Mouse (Mus musculus) left cerebral cortex, postnatal 25 days (tissue): ENCODE measurements around the gene Abhd11. TPM values are rescaled to one million over a fixed set of nuclear protein-coding genes. Genes with fewer than 3 reads are reported as not detected.
A peak's percentile ranks its signal among the peaks of the same experiment; 100 is the strongest.
"Not testable (repeated sequence)": the region's sequence is repeated elsewhere in the genome, so short reads cannot be mapped to it uniquely, and the experiment has no call there.

Source experiments
- DNase-seq, 2 experiments: peaks; one replicate each; pipeline ENCODE4 v3.0.0; 2022; ENCODE audit warnings: low spot score in 2 of 2, mixed read lengths in 1 of 2
- intact Hi-C: fragments of 180-260 bp; cut with DNase I; formaldehyde crosslinking; loops from one replicate; pipeline ENCODE4 v1.15.1; 2025
- total RNA-seq, 2 experiments: library from RNA; stranded (reverse); gene quantifications; 2 replicates each; pipeline ENCODE4 v1.2.3; 2021

Gene Abhd11
- 10 to 100 TPM; 35.5 to 41.4 TPM for total RNA-seq

DNA sequence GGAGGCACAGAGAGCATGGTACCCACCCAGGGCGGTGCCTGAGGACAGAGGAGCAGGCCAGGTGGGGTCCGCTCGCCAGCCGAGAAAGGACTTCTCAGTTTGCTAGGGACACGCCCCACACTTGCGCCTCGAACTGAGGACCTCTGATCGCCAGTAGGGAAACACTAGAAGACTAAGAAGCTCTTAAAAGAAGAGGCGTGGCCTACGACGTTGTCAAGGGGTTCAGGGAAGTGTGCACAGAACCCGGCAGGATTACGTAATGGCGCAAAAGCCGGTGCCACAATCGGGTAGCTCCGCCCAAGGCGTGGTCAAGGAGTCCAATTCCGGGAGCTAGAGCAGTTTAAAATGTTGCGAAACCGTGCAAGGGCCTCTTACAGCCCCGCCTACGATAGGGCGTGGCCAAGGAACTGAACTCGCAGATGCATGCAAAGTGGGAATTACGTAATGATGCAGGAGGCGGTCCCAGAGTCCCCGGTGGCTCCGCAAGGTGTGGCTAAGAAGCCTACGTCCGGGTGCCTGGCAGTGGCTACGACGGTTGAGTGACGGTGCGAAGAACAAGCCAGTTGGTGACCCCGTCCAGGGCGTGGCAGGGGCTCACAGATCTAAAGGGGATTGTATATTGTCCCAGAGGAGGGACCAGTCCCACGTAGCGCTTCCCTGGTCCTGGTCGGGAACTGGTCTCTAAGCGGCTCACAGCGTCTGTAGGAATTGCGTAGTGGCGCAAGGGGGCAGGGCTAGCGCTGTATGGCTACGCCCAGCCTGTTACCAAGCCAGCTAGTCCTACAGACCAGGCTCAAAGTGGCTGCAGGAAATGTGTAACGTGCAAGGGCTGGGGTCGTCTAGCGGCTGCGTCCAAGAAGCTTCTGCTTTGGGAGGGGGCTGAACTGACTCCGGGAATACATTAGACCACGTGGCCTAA is at the start of gene Abhd11:
Gene Abhd11, plus strand, starts transcription at position 482 of the 919 bp plus-strand sequence.
- intact Hi-C loops: loop anchor here (2.0 kb wide), 1 partner anchor 68 kb away; no protein-coding TSS in a partner anchor
- peak; percentile 96 to 99 for DNase-seq

DNA sequence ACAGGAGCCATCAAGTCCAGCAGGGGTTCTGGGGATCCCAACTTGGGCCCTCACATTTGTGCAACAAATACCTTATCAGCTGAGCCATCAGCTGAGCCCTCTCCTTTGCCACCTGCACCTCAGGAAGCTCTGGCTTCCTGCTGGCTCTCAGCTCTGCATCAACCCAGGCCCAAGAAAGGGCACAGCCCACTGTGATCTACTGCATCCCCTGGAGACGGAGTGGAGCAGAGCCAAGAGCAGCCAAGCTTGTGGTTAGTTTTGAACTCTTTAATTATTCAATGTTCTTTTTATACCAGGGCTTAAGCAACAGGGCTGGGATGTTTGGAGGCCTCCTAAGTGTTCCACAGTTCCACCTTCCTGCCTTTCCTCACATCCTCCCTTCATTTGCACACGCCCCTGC is 48.5 kb upstream of the Abhd11 start:
- intact Hi-C loops: no loop called here
- DNase-seq: peak in 1 of 2 experiments; percentile 9

DNA sequence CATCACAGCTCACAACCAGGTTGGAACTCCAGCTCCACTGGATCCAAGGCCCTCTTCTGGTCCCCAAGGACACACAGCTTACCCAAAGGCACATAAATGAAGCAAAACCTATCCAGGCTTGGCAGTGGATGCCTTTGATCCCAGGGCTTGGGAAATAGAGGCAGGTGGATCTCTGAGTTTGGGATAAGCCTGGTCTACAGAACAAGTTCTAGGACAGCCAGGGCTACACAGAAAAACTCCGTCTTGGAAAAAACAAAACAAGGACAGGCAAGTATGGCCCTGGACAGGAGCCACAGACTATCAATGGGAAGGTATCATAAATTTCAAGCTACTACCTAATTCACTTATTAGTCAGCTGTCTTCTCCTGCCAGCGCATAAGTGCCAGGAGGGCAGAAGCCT is 47.4 kb upstream of the Abhd11 start:
- intact Hi-C loops: no loop called here
- DNase-seq: no peak

DNA sequence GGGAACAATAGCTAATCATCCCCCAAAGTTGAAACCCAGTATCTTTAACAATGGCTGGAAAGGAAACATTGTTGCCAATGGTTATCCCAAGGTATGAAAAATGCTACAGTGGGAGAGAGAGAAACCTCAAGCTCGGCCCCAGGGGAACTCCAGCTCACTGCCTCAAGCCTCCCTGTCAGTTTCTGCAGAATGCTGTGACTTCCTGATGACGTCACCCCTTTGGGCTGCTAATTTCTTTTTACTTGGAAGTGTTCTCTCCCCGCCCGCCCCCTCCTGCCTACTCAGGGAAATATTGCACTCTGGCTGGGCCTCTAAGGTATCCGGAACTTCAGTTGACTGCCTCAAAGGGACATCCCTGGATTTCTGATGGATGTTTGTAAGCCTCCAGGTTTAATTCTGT is 45.4 kb upstream of the Abhd11 start:
- intact Hi-C loops: no loop called here
- peak in 1 of 2 experiments; percentile 19 for DNase-seq

DNA sequence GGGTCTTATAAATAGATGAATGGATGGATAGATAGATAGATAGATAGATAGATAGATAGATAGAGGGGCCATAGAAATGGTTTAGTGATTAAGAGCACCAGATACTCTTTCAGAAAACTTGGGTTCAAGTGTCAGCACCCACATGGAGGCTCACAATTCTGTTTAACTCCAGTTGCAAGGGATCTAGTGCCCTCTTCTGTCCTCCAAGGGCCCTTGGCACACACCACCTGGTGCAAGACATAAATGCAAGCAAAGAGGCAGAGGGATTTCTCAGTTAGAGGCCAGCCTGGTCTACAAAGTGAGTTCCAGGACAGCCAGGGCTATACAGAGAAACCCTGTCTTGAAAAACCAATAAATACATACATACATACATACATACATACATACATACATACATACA is 44.3 kb upstream of the Abhd11 start:
- intact Hi-C loops: loop anchor here (2.0 to 5.0 kb wide), 2 partner anchors 32 to 217 kb away; partner anchors contain the start of genes Eln and Mettl27
- not testable (repeated sequence) for DNase-seq

GRCm38 (mm10) chr5:134965473-134965851 is 43.5 kb upstream of the Abhd11 start:
- intact Hi-C loops: loop anchor here (2.0 to 5.0 kb wide), 2 partner anchors 33 to 218 kb away; partner anchors contain the start of genes Eln and Mettl27
- DNase-seq: peak; percentile 64 to 78

GRCm38 (mm10) chr5:134965852-134966821 is 42.8 kb upstream of the Abhd11 start:
- peak; percentile 11 to 28 for DNase-seq
- intact Hi-C loops: loop anchor here (1.0 to 5.0 kb wide), 3 partner anchors 33 to 219 kb away; partner anchors contain the start of genes Eln and Mettl27

DNA sequence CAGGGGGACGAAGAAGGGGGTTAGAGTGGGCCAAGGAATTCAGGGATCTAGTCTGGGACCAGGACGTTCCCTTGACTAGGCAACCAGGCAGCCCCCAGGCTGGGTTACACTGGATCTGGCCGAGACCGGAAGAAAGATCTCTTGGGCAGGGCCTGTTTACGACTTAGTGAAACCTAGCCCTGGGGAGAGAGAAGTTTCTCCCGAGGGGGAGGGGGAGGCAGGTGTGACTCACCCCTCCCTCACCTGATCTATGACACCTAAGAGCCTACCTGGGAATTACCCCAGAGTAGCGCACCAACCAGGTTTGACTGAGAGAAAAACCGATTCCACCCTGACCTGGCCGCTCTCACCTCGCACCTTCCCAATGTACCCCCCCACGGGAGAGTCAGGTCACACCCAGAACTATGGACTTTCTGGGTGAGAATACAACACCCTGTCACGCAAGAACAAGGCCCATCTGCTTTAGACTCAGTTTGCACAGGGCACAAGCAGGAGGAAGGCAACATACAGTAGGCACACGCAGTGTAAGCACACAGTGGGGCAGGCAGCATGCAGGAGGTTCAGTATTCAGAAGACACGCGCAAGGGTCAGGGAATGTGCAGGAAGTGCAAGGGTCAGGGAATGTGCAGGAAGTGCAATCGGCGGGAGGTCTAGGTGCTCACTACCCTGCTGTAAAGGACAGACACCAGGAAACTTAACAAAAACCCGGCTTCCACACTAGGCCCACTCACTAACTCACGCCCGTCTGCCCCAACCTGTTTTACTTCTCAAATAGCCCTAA is 41.6 kb upstream of the Abhd11 start:
- DNase-seq: no peak
- intact Hi-C loops: loop anchor here (5.0 kb wide), 1 partner anchor 220 kb away; the partner anchor contains the start of gene Eln

DNA sequence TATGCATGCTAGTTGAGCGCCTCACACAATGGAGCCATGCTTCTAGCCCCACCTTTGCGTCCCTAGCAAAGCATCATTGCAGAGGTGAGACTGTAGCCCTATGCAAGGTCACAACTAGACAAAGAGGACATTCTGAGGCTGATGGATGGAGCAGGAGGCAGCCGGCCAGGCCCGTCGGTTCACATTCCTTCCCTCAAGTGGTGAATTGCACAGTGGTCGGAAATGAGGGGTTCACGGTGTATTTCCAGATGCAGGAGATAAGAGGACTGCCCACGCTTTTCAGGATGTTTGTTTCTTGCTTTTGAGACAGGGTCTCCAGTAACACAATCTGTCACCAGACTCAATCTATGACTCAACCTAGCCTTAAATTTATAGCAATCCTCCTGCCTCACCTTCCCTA is 38.3 kb upstream of the Abhd11 start:
- no peak for DNase-seq
- intact Hi-C loops: no loop called here

DNA sequence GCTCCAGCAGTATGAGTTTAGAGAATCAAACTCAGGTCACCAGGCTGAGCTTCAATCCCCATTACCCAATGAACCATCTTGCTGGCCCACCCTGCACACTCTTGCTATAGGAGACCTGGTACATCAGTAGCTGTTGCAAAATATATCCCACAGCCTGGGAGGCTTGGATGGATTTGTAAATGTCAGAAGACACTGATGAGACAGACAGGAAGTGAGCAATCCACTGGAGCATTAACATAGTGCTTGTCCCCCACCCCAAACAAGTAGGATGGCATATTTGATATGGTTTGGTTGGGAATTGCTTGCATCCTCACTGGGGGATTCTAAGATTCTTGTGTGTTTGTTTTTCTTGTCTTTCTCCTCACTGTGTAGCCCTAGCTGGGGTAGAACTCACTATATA is 35.9 kb upstream of the Abhd11 start:
- intact Hi-C loops: no loop called here
- no peak for DNase-seq

- no peak for DNase-seq
- intact Hi-C loops: no loop called here
Measured at GRCm38 (mm10) chr5:134973526-134973925, 35.4 kb upstream of the Abhd11 start.

GRCm38 (mm10) chr5:134974294-134974693 is 34.7 kb upstream of the Abhd11 start:
- intact Hi-C loops: no loop called here
- DNase-seq: no peak

DNA sequence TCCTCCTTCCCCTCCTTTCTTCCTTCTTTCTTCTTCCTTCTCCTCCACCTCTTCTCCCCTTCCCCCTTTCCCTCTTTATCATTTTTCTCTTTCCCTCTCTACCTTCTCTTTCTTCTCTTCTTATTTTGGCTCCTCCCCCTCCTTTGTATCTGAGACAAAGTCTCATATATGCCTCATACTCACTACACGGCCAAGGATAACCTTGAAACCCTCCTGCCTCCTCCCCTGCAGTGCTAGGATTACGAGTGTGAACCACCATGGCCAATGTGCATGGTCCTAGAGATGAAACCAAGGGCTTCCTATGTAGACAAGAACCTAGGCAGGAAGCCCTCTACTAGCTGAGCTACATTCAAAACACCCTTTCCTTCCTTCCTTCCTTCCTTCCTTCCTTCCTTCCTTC is 34.0 kb upstream of the Abhd11 start:
- intact Hi-C loops: no loop called here
- DNase-seq: no peak

- intact Hi-C loops: no loop called here
- DNase-seq: no peak
Measured at GRCm38 (mm10) chr5:134976164-134976563, 32.8 kb upstream of the Abhd11 start.

DNA sequence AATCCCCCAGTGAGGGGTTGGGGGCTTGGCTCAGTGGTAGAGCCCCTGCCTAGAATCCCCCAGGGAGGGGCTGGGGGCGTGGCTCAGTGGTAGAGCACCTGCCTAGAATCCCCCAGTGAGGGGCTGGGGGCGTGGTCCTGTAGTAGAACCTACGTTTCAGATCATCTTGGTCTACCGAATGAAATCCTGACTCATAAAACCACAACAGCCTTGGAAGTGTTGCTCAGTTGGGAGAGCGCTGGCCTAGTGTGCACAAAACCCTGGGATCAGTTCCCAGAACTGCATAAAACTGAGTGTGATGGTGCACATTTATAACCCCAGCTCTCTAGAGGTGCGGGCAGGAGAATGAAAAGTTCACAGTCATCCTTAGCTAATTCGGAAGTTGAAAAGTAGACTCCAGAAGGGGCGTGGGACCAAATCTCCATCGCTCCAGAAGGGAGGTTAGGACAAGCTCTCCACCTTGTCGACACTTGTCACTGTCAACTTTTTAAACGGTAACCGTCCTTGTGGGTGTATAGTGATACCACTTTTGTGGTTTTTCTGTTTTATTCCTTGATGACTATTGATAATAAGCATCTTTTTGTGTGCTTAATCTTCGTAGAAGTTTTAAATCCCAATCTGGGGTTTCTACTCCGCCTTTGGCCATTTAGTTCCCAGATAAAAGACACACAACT is 32.2 kb upstream of the Abhd11 start:
- intact Hi-C loops: no loop called here

DNA sequence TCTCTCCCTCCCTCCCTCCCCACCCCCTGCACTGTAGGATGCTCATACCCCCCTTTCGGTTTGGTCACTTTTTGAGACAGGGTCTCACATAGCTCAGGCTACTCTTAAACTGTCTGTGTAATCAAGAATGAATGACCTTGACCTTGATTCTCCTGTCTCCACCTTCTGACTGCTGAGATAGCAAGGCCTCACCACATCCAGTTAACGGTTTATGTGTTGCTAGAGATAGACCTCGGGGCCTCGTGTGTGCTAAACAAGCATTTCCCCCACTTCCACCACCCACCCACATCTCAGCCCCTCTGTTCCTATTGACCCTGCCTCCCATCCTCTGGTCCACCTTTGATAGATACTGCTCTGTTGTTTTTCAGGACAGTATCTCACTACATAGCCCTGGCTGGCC is 31.1 kb upstream of the Abhd11 start:
- no peak for DNase-seq
- intact Hi-C loops: no loop called here

More for the DNA sequence above, 32.2 kb upstream of the Abhd11 start:
- no peak for DNase-seq

GRCm38 (mm10) chr5:134981149-134981548 is 27.8 kb upstream of the Abhd11 start:
- no peak for DNase-seq
- intact Hi-C loops: no loop called here

DNA sequence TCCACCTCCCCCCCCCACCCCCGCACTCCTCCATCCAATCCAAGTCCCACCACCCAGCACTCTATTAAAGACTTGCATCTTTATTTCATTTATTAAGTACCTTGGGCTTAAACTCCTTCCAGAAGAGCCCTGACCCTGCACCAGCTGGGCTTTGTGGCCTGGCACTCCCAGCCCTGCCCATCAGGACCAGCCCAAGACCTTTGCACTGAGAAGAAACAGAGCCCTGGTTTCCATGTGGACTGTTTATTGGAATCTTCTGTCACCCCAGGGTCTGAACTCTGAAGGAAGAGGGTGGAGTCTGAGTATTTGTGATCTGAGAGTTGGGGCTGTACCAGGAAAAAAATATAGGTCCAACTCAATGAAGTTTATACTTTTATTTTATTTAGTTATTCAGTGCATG is 25.8 kb upstream of the Abhd11 start:
- no peak for DNase-seq
- intact Hi-C loops: no loop called here

DNA sequence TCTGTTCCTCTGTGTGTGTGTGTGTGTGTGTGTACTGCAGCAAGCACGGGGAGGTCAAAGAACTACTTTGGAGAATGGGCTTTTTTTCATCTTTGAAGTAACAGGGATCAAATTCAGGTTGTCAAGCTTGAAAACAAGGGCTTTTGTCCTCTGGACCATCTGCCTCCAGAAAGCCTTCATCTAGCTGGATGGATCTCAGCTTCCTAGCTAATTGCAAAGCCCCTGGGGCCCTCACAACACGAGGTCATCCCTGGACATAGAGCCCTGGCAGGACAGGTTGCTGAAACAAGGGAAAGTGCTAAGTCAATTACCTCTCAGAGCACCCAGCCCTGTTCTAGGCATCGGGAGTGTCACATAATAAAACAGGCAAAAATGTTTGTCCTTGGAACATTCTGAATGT is 25.2 kb upstream of the Abhd11 start:
- intact Hi-C loops: no loop called here

More for the DNA sequence above, 25.2 kb upstream of the Abhd11 start:
- no peak for DNase-seq
